Mouse (Mus musculus) MEL (cell line): ENCODE data around the gene Kcnh1.

Experiments
- EP300 ChIP-seq, 2 experiments: IDR thresholded peaks; 2 replicates each; pipeline ENCODE4 v1.6.1; 2011; ENCODE audit warnings: improper control_type of control experiment in 2 of 2, low read length in 2 of 2, low read depth in 1 of 2, mild to moderate bottlenecking in 1 of 2
- RAD21 ChIP-seq: IDR thresholded peaks from 2 replicates; pipeline ENCODE4 v1.6.1; 2011; ENCODE audit warnings: mild to moderate bottlenecking, low read depth, low read length, improper control_type of control experiment

GRCm38 (mm10) chr1:192220156-192220555 lies 29.6 kb downstream of the Kcnh1 start:
- TF ChIP-seq RAD21 (no peak), EP300 (IDR thresholded peaks at IDR 0.05; ENCODE audit: low read depth in 1 of 2, low read length in 2 of 2) (no peak)
